9 mouse cellular contexts compared by ENCODE assay signal in the genomic region with DNA sequence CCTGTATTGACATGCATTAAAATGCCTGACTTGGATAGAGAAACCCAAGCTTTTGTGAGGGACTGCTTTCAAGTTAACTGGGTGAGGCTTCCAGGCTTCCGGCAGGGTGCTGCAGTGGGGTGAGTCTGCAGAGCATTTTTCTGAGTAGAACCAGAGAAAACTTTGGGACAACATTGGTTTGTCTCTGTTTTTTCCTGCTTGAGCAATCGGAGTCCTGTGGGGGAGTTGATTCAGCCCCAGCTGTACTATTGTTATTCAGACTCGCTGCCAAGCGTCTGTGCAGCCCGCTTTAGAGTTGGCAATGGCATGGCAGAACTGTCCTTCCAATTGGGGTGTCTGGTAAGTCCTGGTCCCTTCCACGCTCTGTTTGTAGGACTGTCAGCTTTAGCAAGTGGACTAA.
DNase-seq lines count a peak whose midpoint lies in the region.
"Had no signal": no experiment of that assay in that cellular context is flagged by ENCODE, and none has a peak within 500 bp of the region (broad histone marks: within the 10 kb centered on the region; RNA-seq: fewer than 3 reads in every experiment).

No protein-coding gene starts in this region.

- no peak overlapping the region for H3K4me3 ChIP-seq in heart, embryonic 10.5 days
- H3K4me3 ChIP-seq: liver, embryonic 15.5 days; megakaryocyte, embryonic 14.5 days had no signal

- no peaks in the 10 kb centered on the region for H3K9me3 ChIP-seq in heart, embryonic 10.5 days
- H3K9me3 ChIP-seq: liver, embryonic 15.5 days had no signal

- no peaks in the 10 kb centered on the region for H3K4me1 ChIP-seq in heart, embryonic 10.5 days
- H3K4me1 ChIP-seq: liver, embryonic 15.5 days had no signal

- peak; percentile 66 to 77 for DNase-seq in heart, adult 18-20 months
- DNase-seq in heart, embryonic 10.5 days (ENCODE audit: low spot score), result no peak
- DNase-seq in adipocyte (ENCODE audit: low spot score), result peak; percentile 14
- peak; percentile 38 for DNase-seq in heart, adult 8-10 months (ENCODE audit: low spot score)
- DNase-seq in layer of hippocampus, adult 8-10 months (ENCODE audit: low spot score in 2 of 2), result peak; percentile 33 to 50
- DNase-seq in thymus, postnatal 14 days, result no peak
- DNase-seq in testis, postnatal 10 days (ENCODE audit: low spot score), result no peak

- 80% methylated on average over 6 of the region's 6 CpGs for WGBS in heart, embryonic 10.5 days

- H3K27ac ChIP-seq in heart, embryonic 10.5 days, result no peak overlapping the region
- H3K27ac ChIP-seq: liver, embryonic 15.5 days had no signal

- H3K36me3 ChIP-seq in heart, embryonic 10.5 days, result no peaks in the 10 kb centered on the region
- H3K36me3 ChIP-seq: liver, embryonic 15.5 days had no signal

- H3K27me3 ChIP-seq in heart, embryonic 10.5 days (ENCODE audit: insufficient read depth, poor library complexity, severe bottlenecking), result no peaks in the 10 kb centered on the region
- H3K27me3 ChIP-seq: liver, embryonic 15.5 days; megakaryocyte, embryonic 14.5 days had no signal

Comparison
In these comparisons a context has a peak if more than half of its experiments do, and no peak if none do; other contexts are left out.
1. DNase-seq: peak in heart, adult 18-20 months (2 of 2), adipocyte (single experiment), heart, adult 8-10 months (single experiment) and layer of hippocampus, adult 8-10 months (2 of 2); none in heart, embryonic 10.5 days (single experiment), thymus, postnatal 14 days (single experiment) and testis, postnatal 10 days (single experiment).